Mouse (Mus musculus) embryonic facial prominence, embryonic 12.5 days (tissue): Measurements from ENCODE around the gene Gsto1. TPM values are rescaled to one million over a fixed set of nuclear protein-coding genes. Genes with fewer than 3 reads are reported as not detected.
A peak's percentile ranks its signal among the peaks of the same experiment; 100 is the strongest.

Source experiments
- ATAC-seq: fragments of 200-750 bp; cut with Nextera tagmentation; 2 replicates; pipeline ENCODE4 v1.8.0; 2017; ENCODE audit not compliant: insufficient number of reproducible peaks, insufficient read depth, low FRiP score, low TSS enrichment
- H3K27ac ChIP-seq: fragments of 300-500 bp; sonication (generic); 2 replicates; pipeline ENCODE4 v1.5.1; 2016; ENCODE audit warnings: mild to moderate bottlenecking
- H3K27me3 ChIP-seq: fragments of 300-500 bp; sonication (generic); 2 replicates; pipeline ENCODE4 v1.6.1; 2016; ENCODE audit warnings: mild to moderate bottlenecking, moderate library complexity
- H3K36me3 ChIP-seq: fragments of 300-500 bp; sonication (generic); 2 replicates; pipeline ENCODE4 v1.6.1; 2016; ENCODE audit warnings: mild to moderate bottlenecking
- H3K4me1 ChIP-seq: fragments of 300-500 bp; sonication (generic); 2 replicates; pipeline ENCODE4 v1.6.1; 2016
- H3K4me2 ChIP-seq: fragments of 300-500 bp; sonication (generic); replicated peaks from 2 replicates; pipeline ENCODE4 v1.6.1; 2016; ENCODE audit warnings: mild to moderate bottlenecking, moderate library complexity
- H3K4me3 ChIP-seq: fragments of 300-500 bp; sonication (generic); 2 replicates; pipeline ENCODE4 v1.5.1; 2016; ENCODE audit warnings: mild to moderate bottlenecking
- H3K9ac ChIP-seq: fragments of 300-500 bp; sonication (generic); 2 replicates; pipeline ENCODE4 v1.6.1; 2016; ENCODE audit warnings: mild to moderate bottlenecking, moderate library complexity
- H3K9me3 ChIP-seq: fragments of 300-500 bp; sonication (generic); 2 replicates; pipeline ENCODE4 v1.6.1; 2016; ENCODE audit warnings: mild to moderate bottlenecking, moderate library complexity
- WGBS: fragments of 180-500 bp; shearing (Covaris S2); methylation state at CpG from one replicate; pipeline ENCODE4 v1.1.7; 2016; 5-methylcytosine and 5-hydroxymethylcytosine counted together
- polyA plus RNA-seq: library from polyadenylated mRNA; unstranded; fragments of >200 nt; fragmentation: Nextera tagmentation; extraction: Ambion mirVana; gene quantifications from 2 replicates; pipeline ENCODE4 v1.2.1, GENCODE M21; 2016

The Gsto1 gene
- polyA plus RNA-seq, 1 experiment from 2014 or later = 158 TPM

DNA sequence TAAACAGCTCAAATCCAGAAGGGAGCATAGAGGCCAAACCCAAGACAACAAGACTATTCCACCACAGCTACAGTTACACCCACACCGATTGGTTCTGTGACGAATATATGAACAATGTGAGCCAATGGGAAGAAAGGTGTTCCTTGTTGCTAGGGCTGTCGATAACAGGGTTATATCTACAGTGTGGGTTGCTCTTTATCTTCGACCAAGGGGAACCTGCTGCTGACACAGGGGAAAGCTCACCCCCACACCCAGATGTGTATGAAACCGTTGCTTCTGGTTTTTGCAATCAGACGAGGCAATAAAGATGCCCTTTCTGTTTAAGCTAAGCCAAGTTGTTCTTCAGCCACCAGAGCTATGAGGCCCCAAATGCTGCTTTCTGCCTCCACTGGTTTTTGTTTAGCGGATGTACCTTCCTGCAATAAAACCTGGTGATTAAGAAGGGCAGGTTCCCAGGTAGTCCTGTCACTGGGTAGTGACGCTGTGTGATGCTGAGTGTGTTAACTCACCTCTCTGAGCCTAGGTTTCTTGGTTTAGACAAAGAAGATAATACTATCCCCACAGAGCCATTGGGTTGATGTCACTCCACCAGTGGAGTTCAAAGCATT is 43.8 kb downstream of the Gsto1 start:
- Histone ChIP-seq H3K4me2 (no peak overlapping the region), H3K27me3 (no peaks in the 10 kb centered on the region), H3K27ac (no peak overlapping the region), H3K9ac (no peak overlapping the region), H3K36me3 (peaks cover 38% of the 10 kb centered on the region), H3K4me3 (no peak overlapping the region), H3K9me3 (no peaks in the 10 kb centered on the region), H3K4me1 (peaks cover 22% of the 10 kb centered on the region)
- no peak for ATAC-seq
- WGBS = 87% methylated on average over 8 of the region's 8 CpGs

GRCm38 (mm10) chr19:47900012-47900411 is 45.2 kb downstream of the Gsto1 start:
- H3K4me2 ChIP-seq = no peak overlapping the region
- peaks cover 25% of the 10 kb centered on the region for H3K4me1 ChIP-seq
- H3K36me3 ChIP-seq = peaks cover 32% of the 10 kb centered on the region
- H3K9me3 ChIP-seq = no peaks in the 10 kb centered on the region
- no peak overlapping the region for H3K27ac ChIP-seq
- H3K9ac ChIP-seq = no peak overlapping the region
- H3K27me3 ChIP-seq = no peaks in the 10 kb centered on the region
- ATAC-seq = no peak
- no peak overlapping the region for H3K4me3 ChIP-seq
- WGBS = 67% methylated on average over 6 of the region's 6 CpGs

DNA sequence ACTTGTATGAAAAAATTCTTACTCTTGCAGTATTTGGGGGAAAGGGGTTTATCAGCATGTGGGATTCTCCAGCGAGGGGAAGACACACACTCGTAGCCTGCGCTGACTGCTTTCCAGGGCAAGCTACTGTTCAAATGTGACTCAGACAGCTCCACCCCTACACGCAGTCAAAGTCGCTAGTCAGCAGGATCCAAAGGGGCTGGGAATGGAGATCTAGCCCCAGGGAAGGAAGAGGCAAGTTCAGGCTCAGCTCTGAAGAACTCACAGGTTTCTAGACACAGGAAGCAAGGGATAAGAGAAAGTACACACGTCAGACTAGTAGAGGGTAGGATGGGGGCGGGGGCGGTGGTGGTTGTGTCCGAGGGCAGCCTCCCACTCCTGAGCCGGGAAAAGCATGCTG is 45.8 kb downstream of the Gsto1 start:
- H3K4me3 ChIP-seq = no peak overlapping the region
- no peaks in the 10 kb centered on the region for H3K27me3 ChIP-seq
- peaks cover 25% of the 10 kb centered on the region for H3K4me1 ChIP-seq
- no peak for ATAC-seq
- no peak overlapping the region for H3K4me2 ChIP-seq
- H3K36me3 ChIP-seq = peaks cover 26% of the 10 kb centered on the region
- H3K9ac ChIP-seq = no peak overlapping the region
- WGBS = 76% methylated on average over 10 of the region's 10 CpGs
- no peak overlapping the region for H3K27ac ChIP-seq
- H3K9me3 ChIP-seq = no peaks in the 10 kb centered on the region

DNA sequence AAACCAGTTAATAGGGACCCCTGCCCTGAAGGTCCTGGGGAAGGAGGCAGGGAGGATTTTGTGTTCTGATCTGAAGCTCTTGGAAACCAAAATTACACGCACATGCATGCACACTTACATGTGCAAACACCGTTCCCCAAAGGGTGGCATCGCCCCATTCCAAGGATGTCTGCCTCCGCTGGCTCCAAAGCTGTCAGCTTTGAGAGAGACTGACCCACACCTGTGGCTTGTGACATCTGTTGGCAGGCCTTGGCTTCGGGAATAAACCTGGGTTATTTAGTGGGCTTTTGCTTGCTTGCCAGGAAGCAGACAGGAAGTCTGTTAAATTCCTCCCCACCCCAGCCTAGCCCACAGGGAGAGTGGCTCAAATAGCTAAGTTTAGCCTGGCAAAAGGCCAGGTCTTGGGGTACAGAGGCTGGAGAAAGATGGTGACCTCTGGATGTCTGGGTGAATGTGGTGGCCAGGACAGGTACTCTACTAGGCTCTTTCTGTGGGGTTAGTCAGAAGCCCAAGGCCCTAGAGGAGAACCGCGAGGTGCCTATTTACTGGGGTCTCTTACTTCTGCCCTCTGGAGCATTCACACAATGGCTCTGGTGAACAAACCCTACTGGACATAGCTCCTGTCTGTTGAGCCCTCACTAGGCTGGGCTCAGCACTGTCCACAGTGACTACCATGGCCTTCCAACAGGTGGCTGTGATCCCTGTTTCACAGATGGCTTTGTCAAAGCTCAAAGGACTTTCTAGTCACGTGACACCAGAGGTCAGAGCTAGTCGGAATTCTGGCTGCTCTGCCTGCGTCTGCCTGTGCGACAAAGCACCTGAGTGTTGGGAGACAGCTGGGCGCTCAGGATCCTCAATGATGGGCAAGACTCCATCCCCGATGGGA is 47.8 kb downstream of the Gsto1 start:
- peaks cover 6% of the 10 kb centered on the region for H3K36me3 ChIP-seq
- peaks cover 25% of the 10 kb centered on the region for H3K4me1 ChIP-seq
- WGBS = 57% methylated on average over 13 of the region's 13 CpGs
- no peak overlapping the region for H3K4me2 ChIP-seq
- H3K4me3 ChIP-seq = no peak overlapping the region
- H3K9me3 ChIP-seq = no peaks in the 10 kb centered on the region
- peak overlapping the region; percentile 50 for H3K27ac ChIP-seq
- no peak overlapping the region for H3K9ac ChIP-seq
- ATAC-seq = no peak
- H3K27me3 ChIP-seq = no peaks in the 10 kb centered on the region

DNA sequence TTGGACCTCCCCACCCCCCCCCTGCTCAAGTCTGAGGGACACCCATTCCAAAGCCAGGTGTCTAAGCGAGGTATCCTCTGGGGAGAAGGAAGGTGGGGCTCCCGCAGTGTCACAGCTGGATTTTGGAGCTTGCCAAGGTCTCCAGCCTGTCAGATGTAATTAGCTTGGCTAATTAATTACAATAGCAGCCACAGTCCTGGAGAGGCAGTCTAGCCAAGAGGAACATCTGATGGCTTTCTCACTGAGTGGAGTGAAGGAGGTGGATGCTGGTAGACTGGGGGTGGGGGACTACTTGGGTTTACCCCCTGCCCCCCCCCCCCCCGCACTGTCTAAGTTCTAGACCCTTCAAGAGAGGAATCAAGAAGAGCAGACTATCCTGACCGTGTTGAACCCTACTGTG is 48.9 kb downstream of the Gsto1 start:
- Histone ChIP-seq H3K9ac (no peak overlapping the region), H3K36me3 (no peaks in the 10 kb centered on the region), H3K4me2 (no peak overlapping the region), H3K9me3 (no peaks in the 10 kb centered on the region), H3K27ac (no peak overlapping the region), H3K4me1 (peaks cover 31% of the 10 kb centered on the region), H3K27me3 (no peaks in the 10 kb centered on the region), H3K4me3 (no peak overlapping the region)
- ATAC-seq = no peak
- 42% methylated on average over 4 of the region's 4 CpGs for WGBS

DNA sequence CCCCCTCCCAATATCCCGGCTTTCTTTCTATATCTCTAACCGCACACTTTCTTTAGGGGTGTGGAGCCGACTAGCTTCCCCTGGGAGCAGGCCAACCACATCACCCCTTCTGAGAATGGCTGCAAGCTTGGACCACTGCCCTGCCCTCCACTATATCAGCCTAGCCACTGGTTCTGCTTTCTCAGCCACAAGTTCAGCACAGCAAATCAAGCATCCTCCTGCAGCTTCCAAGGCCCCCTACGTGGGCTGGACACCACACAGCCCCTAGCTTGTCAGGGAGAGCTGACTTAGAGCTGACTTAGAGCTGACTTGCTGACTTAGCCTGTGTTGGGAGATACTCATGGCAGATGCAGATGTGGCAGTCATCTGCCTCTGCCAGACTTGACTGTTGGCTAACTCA is 50.3 kb downstream of the Gsto1 start:
- no peak overlapping the region for H3K9ac ChIP-seq
- no peaks in the 10 kb centered on the region for H3K36me3 ChIP-seq
- no peak overlapping the region for H3K4me3 ChIP-seq
- no peaks in the 10 kb centered on the region for H3K9me3 ChIP-seq
- WGBS = 90% methylated on average over 4 of the region's 4 CpGs
- H3K27ac ChIP-seq = no peak overlapping the region
- H3K4me1 ChIP-seq = peaks cover 45% of the 10 kb centered on the region
- no peak overlapping the region for H3K4me2 ChIP-seq
- no peak for ATAC-seq
- H3K27me3 ChIP-seq = no peaks in the 10 kb centered on the region

- Histone ChIP-seq H3K27me3 (no peaks in the 10 kb centered on the region), H3K9me3 (no peaks in the 10 kb centered on the region), H3K4me1 (peaks cover 50% of the 10 kb centered on the region), H3K4me2 (no peak overlapping the region), H3K4me3 (no peak overlapping the region), H3K27ac (no peak overlapping the region), H3K36me3 (no peaks in the 10 kb centered on the region), H3K9ac (no peak overlapping the region)
- no peak for ATAC-seq
- WGBS = 91% methylated on average over 5 of the region's 5 CpGs
Observed at GRCm38 (mm10) chr19:47905603-47906002, 50.8 kb downstream of the Gsto1 start.

DNA sequence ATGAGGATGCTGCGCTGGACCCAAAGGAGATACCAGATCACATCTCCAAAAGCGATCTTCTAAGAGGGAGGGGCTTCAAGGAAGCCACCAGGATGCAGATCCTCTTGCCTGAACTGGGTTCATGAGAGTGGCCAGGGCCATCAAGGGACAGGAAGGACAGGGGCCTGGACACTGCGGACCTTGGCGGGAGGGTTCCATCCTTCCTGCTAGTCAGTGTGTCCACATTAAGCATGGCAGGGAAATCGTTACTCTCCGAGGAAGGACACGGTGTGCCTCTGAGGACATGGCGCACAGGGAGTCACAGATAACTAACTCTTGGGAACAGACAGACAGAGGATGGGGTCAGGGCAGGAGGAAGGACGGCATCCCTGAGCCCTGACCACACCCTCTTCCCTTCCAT is 52.8 kb downstream of the Gsto1 start:
- peaks cover 44% of the 10 kb centered on the region for H3K4me1 ChIP-seq

DNA sequence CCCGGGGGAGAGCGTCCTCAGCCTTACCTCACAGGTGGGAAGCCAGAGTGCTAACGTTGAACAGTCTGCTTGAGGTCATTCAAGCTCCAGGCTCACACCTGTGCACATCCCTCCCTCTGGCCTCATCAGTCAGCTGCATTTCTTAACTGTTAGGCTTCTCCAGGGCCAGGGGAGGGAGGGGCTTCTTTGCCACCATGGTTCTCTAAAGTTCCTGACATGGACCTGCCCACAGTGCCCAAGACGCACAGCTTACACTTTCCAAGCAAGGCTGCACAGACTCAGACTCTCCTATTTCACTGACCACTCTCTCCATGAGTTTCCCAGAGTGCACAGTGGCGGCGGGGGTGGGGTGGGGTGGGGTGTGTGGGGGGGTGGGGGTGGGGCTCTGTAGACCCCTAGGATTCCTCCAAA is 54.2 kb downstream of the Gsto1 start:
- H3K27ac ChIP-seq = peak overlapping the region; percentile 92
- H3K4me1 ChIP-seq = peaks cover 31% of the 10 kb centered on the region
- WGBS = 18% methylated on average over 6 of the region's 6 CpGs
- no peaks in the 10 kb centered on the region for H3K9me3 ChIP-seq
- peak; percentile 48; the same call in 1 of the 2 replicates for ATAC-seq
- peaks cover 8% of the 10 kb centered on the region; the same call in 1 of the 2 replicates for H3K36me3 ChIP-seq
- peak overlapping the region; percentile 35 for H3K4me3 ChIP-seq
- H3K9ac ChIP-seq = peak overlapping the region; percentile 57
- H3K27me3 ChIP-seq = no peaks in the 10 kb centered on the region
- H3K4me2 ChIP-seq = peak overlapping the region; percentile 59

More for the DNA sequence above, 52.8 kb downstream of the Gsto1 start:
- no peak overlapping the region for H3K4me2 ChIP-seq
- no peak for ATAC-seq
- peaks cover 8% of the 10 kb centered on the region; the same call in 1 of the 2 replicates for H3K36me3 ChIP-seq
- no peak overlapping the region for H3K9ac ChIP-seq
- no peaks in the 10 kb centered on the region for H3K27me3 ChIP-seq
- H3K9me3 ChIP-seq = no peaks in the 10 kb centered on the region
- 92% methylated on average over 9 of the region's 9 CpGs for WGBS
- no peak overlapping the region for H3K4me3 ChIP-seq
- no peak overlapping the region for H3K27ac ChIP-seq

- Histone ChIP-seq H3K4me3 (peak overlapping the region; percentile 35), H3K4me1 (peaks cover 31% of the 10 kb centered on the region), H3K9ac (peak overlapping the region; percentile 57), H3K4me2 (peak overlapping the region; percentile 59), H3K27me3 (no peaks in the 10 kb centered on the region), H3K27ac (peak overlapping the region; percentile 92), H3K9me3 (no peaks in the 10 kb centered on the region), H3K36me3 (peaks cover 8% of the 10 kb centered on the region; the same call in 1 of the 2 replicates)
- ATAC-seq = peak; percentile 42; the same call in 1 of the 2 replicates
- WGBS = 3% methylated on average over 8 of the region's 10 CpGs
Observed at GRCm38 (mm10) chr19:47909387-47910116, 54.8 kb downstream of the Gsto1 start.

DNA sequence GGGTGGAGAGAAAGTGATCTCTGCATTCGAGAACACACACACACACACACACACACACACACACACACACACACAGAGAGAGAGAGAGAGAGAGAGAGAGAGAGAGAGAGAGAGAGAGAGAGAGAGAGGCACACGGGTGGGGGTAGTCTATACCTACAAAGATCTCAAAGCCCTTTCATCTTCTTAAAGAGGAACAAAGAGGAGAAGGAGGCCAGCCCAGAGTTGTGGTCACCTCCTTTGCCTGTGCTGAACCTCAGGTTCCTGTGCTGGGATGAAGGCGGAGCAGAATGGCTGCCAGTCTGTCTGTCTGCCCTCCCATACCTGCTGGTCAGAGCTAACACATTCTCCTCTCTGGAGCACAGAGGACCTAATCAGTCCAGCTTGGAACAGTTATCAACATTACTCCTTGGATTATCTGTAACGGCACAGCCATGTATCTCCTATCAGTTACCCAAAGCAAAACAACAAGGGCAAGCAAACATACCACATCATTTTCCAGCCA is 55.4 kb downstream of the Gsto1 start:
- 33% methylated on average over 4 of the region's 4 CpGs for WGBS
- Histone ChIP-seq H3K4me3 (peak overlapping the region; percentile 35), H3K4me2 (peak overlapping the region; percentile 59), H3K9me3 (no peaks in the 10 kb centered on the region), H3K27me3 (no peaks in the 10 kb centered on the region), H3K27ac (peak overlapping the region; percentile 92), H3K36me3 (peaks cover 8% of the 10 kb centered on the region; the same call in 1 of the 2 replicates), H3K9ac (peak overlapping the region; percentile 57; the same call in 1 of the 2 replicates), H3K4me1 (peaks cover 31% of the 10 kb centered on the region)
- ATAC-seq = no peak
